Mouse (Mus musculus) liver, embryonic 13.5 days (tissue): Measurements from ENCODE around the gene Drap1. TPM values are rescaled to one million over a fixed set of nuclear protein-coding genes. Genes with fewer than 3 reads are reported as not detected.

Source experiments
- ATAC-seq: fragments of 200-750 bp; cut with Nextera tagmentation; 2 replicates; pipeline ENCODE4 v1.8.0; 2017; ENCODE audit warnings: low read depth, mild to moderate bottlenecking, moderate number of reproducible peaks, moderate library complexity
- DNase-seq: peaks from one replicate; pipeline ENCODE4 v3.0.0; 2022
- H3K27ac ChIP-seq: fragments of 300-500 bp; sonication (generic); 2 replicates; pipeline ENCODE4 v1.5.1; 2015; ENCODE audit warnings: moderate library complexity, mild to moderate bottlenecking, inconsistent platforms
- H3K27me3 ChIP-seq: fragments of 300-500 bp; sonication (generic); 2 replicates; pipeline ENCODE4 v1.6.1; 2015; ENCODE audit warnings: mild to moderate bottlenecking, inconsistent platforms
- H3K36me3 ChIP-seq: fragments of 300-500 bp; sonication (generic); 2 replicates; pipeline ENCODE4 v1.6.1; 2015; ENCODE audit warnings: mild to moderate bottlenecking, inconsistent platforms
- H3K4me1 ChIP-seq: fragments of 300-500 bp; sonication (generic); replicated peaks from 2 replicates; pipeline ENCODE4 v1.6.1; 2015; ENCODE audit warnings: inconsistent platforms
- H3K4me2 ChIP-seq: fragments of 300-500 bp; sonication (generic); 2 replicates; pipeline ENCODE4 v1.6.1; 2015; ENCODE audit warnings: inconsistent platforms, mild to moderate bottlenecking, moderate library complexity
- H3K4me3 ChIP-seq: fragments of 300-500 bp; sonication (generic); replicated peaks from 2 replicates; pipeline ENCODE4 v1.5.1; 2015; ENCODE audit warnings: mild to moderate bottlenecking, inconsistent platforms
- H3K9ac ChIP-seq: fragments of 300-500 bp; sonication (generic); 2 replicates; pipeline ENCODE4 v1.6.1; 2015; ENCODE audit warnings: mild to moderate bottlenecking, inconsistent platforms
- H3K9me3 ChIP-seq: fragments of 300-500 bp; sonication (generic); replicated peaks from 2 replicates; pipeline ENCODE4 v1.6.1; 2016; ENCODE audit warnings: inconsistent platforms
- WGBS: fragments of 180-500 bp; shearing (Covaris S2); methylation state at CpG from one replicate; pipeline ENCODE4 v1.1.7; 2015; ENCODE audit not compliant: insufficient replicate concordance; 5-methylcytosine and 5-hydroxymethylcytosine counted together
- polyA plus RNA-seq: library from polyadenylated mRNA; unstranded; fragments of >200 nt; fragmentation: Nextera tagmentation; extraction: Ambion mirVana; gene quantifications from 2 replicates; pipeline ENCODE4 v1.2.1, GENCODE M21; 2015

The Drap1 gene
- polyA plus RNA-seq, 1 experiment from 2014 or later, result 90.0 TPM

GRCm38 (mm10) chr19:5429219-5429618, 4.4 kb upstream of the Drap1 start:
- Histone ChIP-seq H3K36me3 (peaks cover 14% of the 10 kb centered on the region), H3K27ac (no peak overlapping the region), H3K4me3 (no peak overlapping the region), H3K9me3 (no peaks in the 10 kb centered on the region), H3K27me3 (no peaks in the 10 kb centered on the region), H3K9ac (no peak overlapping the region), H3K4me2 (no peak overlapping the region), H3K4me1 (peaks cover 40% of the 10 kb centered on the region)
- ATAC-seq (no peak), DNase-seq (no peak)
- 64% methylated on average over 4 of the region's 4 CpGs for WGBS

- 71% methylated on average over 2 of the region's 2 CpGs for WGBS
- peaks cover 40% of the 10 kb centered on the region for H3K4me1 ChIP-seq
- H3K9ac ChIP-seq, result 0 out of 2 replicates have a peak overlapping the region, but pooled peaks have one; percentile 13
- no peak overlapping the region for H3K4me2 ChIP-seq
- no peaks in the 10 kb centered on the region for H3K9me3 ChIP-seq
- no peak overlapping the region for H3K27ac ChIP-seq
- DNase-seq (no peak), ATAC-seq (no peak)
- no peaks in the 10 kb centered on the region for H3K27me3 ChIP-seq
- H3K36me3 ChIP-seq, result peaks cover 17% of the 10 kb centered on the region
- no peak overlapping the region for H3K4me3 ChIP-seq
Observed at GRCm38 (mm10) chr19:5428083-5428482, 3.3 kb upstream of the Drap1 start.

- Histone ChIP-seq H3K4me3 (0 out of 2 replicates have a peak overlapping the region, but pooled peaks have one; percentile 82), H3K9me3 (no peaks in the 10 kb centered on the region), H3K4me2 (peak overlapping the region; percentile 81; the same call in 1 of the 2 replicates), H3K27me3 (no peaks in the 10 kb centered on the region), H3K27ac (no peak overlapping the region), H3K4me1 (peaks cover 41% of the 10 kb centered on the region), H3K36me3 (peaks cover 30% of the 10 kb centered on the region), H3K9ac (peak overlapping the region; percentile 90)
- ATAC-seq (no peak), DNase-seq (no peak)
- 86% methylated on average over 13 of the region's 13 CpGs for WGBS
Observed at GRCm38 (mm10) chr19:5426640-5427290, 2.0 kb upstream of the Drap1 start.

- DNase-seq (no peak), ATAC-seq (no peak)
- WGBS, result 78% methylated on average over 18 of the region's 18 CpGs
Observed at GRCm38 (mm10) chr19:5425906-5426565, 1.3 kb upstream of the Drap1 start.

GRCm38 (mm10) chr19:5424092-5424781, 542 bp downstream of the Drap1 start:
- no peaks in the 10 kb centered on the region for H3K9me3 ChIP-seq
- peaks cover 48% of the 10 kb centered on the region for H3K36me3 ChIP-seq
- ATAC-seq, result peak; percentile 57
- H3K9ac ChIP-seq, result peak overlapping the region; percentile 84
- peak overlapping the region; percentile 82 for H3K4me3 ChIP-seq
- H3K27me3 ChIP-seq, result no peaks in the 10 kb centered on the region
- peak; percentile 59 for DNase-seq
- peaks cover 52% of the 10 kb centered on the region for H3K4me1 ChIP-seq
- H3K4me2 ChIP-seq, result peak overlapping the region; percentile 96
- WGBS, result 2% methylated on average over 46 of the region's 48 CpGs
- peak overlapping the region; percentile 91 for H3K27ac ChIP-seq

More at GRCm38 (mm10) chr19:5425906-5426565, 1.3 kb upstream of the Drap1 start:
- Histone ChIP-seq H3K9me3 (no peaks in the 10 kb centered on the region), H3K27me3 (no peaks in the 10 kb centered on the region), H3K9ac (peak overlapping the region; percentile 90), H3K36me3 (peaks cover 33% of the 10 kb centered on the region), H3K4me3 (peak overlapping the region; percentile 82), H3K4me2 (peak overlapping the region; percentile 81), H3K27ac (peak overlapping the region; percentile 89), H3K4me1 (peaks cover 41% of the 10 kb centered on the region)

GRCm38 (mm10) chr19:5423561-5423960, 1.2 kb downstream of the Drap1 start:
- DNase-seq, result no peak
- Histone ChIP-seq H3K4me3 (peak overlapping the region; percentile 82), H3K9me3 (no peaks in the 10 kb centered on the region), H3K27me3 (no peaks in the 10 kb centered on the region), H3K4me2 (peak overlapping the region; percentile 96), H3K9ac (peak overlapping the region; percentile 84), H3K27ac (peak overlapping the region; percentile 91), H3K4me1 (peaks cover 52% of the 10 kb centered on the region), H3K36me3 (peaks cover 48% of the 10 kb centered on the region)
- no peak for ATAC-seq
- WGBS, result 60% methylated on average over 12 of the region's 12 CpGs

GRCm38 (mm10) chr19:5422895-5423443, 1.8 kb downstream of the Drap1 start:
- Histone ChIP-seq H3K27me3 (no peaks in the 10 kb centered on the region), H3K4me2 (peak overlapping the region; percentile 96), H3K36me3 (peaks cover 53% of the 10 kb centered on the region), H3K27ac (peak overlapping the region; percentile 91; the same call in 1 of the 2 replicates), H3K9ac (peak overlapping the region; percentile 84; the same call in 1 of the 2 replicates), H3K4me3 (peak overlapping the region; percentile 82; the same call in 1 of the 2 replicates), H3K9me3 (no peaks in the 10 kb centered on the region), H3K4me1 (peaks cover 51% of the 10 kb centered on the region)
- WGBS, result 87% methylated on average over 9 of the region's 9 CpGs
- no peak for ATAC-seq
- DNase-seq, result no peak

GRCm38 (mm10) chr19:5422267-5422666, 2.5 kb downstream of the Drap1 start:
- Histone ChIP-seq H3K9me3 (no peaks in the 10 kb centered on the region), H3K27ac (no peak overlapping the region), H3K36me3 (peaks cover 52% of the 10 kb centered on the region), H3K9ac (no peak overlapping the region), H3K27me3 (no peaks in the 10 kb centered on the region), H3K4me3 (no peak overlapping the region), H3K4me2 (no peak overlapping the region), H3K4me1 (peaks cover 47% of the 10 kb centered on the region)
- WGBS, result 82% methylated on average over 10 of the region's 10 CpGs
- ATAC-seq, result no peak
- DNase-seq, result no peak

GRCm38 (mm10) chr19:5421784-5422183, 3.0 kb downstream of the Drap1 start:
- DNase-seq (no peak), ATAC-seq (no peak)
- Histone ChIP-seq H3K36me3 (peaks cover 47% of the 10 kb centered on the region), H3K9ac (no peak overlapping the region), H3K4me1 (peaks cover 42% of the 10 kb centered on the region), H3K27ac (no peak overlapping the region), H3K4me2 (no peak overlapping the region), H3K9me3 (no peaks in the 10 kb centered on the region), H3K27me3 (no peaks in the 10 kb centered on the region), H3K4me3 (no peak overlapping the region)
- WGBS, result 83% methylated on average over 5 of the region's 5 CpGs

- no peak for ATAC-seq
Observed at GRCm38 (mm10) chr19:5420579-5420978, 4.2 kb downstream of the Drap1 start.

GRCm38 (mm10) chr19:5419630-5420029, 5.1 kb downstream of the Drap1 start:
- ATAC-seq, result no peak
- Histone ChIP-seq H3K27ac (no peak overlapping the region), H3K27me3 (no peaks in the 10 kb centered on the region), H3K9me3 (no peaks in the 10 kb centered on the region), H3K36me3 (peaks cover 39% of the 10 kb centered on the region), H3K4me1 (peaks cover 30% of the 10 kb centered on the region), H3K4me3 (no peak overlapping the region), H3K9ac (no peak overlapping the region), H3K4me2 (no peak overlapping the region)
- 54% methylated on average over 9 of the region's 9 CpGs for WGBS
- no peak for DNase-seq

More at GRCm38 (mm10) chr19:5420579-5420978, 4.2 kb downstream of the Drap1 start:
- Histone ChIP-seq H3K4me1 (peaks cover 30% of the 10 kb centered on the region), H3K9ac (0 out of 2 replicates have a peak overlapping the region, but pooled peaks have one; percentile 13), H3K36me3 (peaks cover 39% of the 10 kb centered on the region), H3K27ac (no peak overlapping the region), H3K4me2 (no peak overlapping the region), H3K4me3 (no peak overlapping the region), H3K9me3 (no peaks in the 10 kb centered on the region), H3K27me3 (no peaks in the 10 kb centered on the region)
- no peak for DNase-seq
- WGBS, result 78% methylated on average over 6 of the region's 6 CpGs
